Mouse (Mus musculus): ENCODE data around the gene Dolpp1.
A peak's percentile ranks its signal among the peaks of the same experiment; 100 is the strongest.

Dolpp1 gene

GRCm38 (mm10) chr2:30441518-30442497, 49.8 kb downstream of the Dolpp1 start:
- peak; percentile 83 to 92 for DNase-seq

- DNase-seq: no peak
These were observed 50.4 kb downstream of the Dolpp1 start for GRCm38 (mm10) chr2:30442498-30442890.

- DNase-seq: no peak
These were observed 51.2 kb downstream of the Dolpp1 start for GRCm38 (mm10) chr2:30443281-30443680.

GRCm38 (mm10) chr2:30444006-30444405, 52.0 kb downstream of the Dolpp1 start:
- DNase-seq: no peak

- DNase-seq: no peak
These were observed 52.4 kb downstream of the Dolpp1 start for GRCm38 (mm10) chr2:30444450-30444849.

GRCm38 (mm10) chr2:30445312-30445711, 53.3 kb downstream of the Dolpp1 start:
- DNase-seq: peak; percentile 66 to 88

- DNase-seq: peak; percentile 34 to 60
These were observed 55.1 kb downstream of the Dolpp1 start for GRCm38 (mm10) chr2:30446891-30447826.

GRCm38 (mm10) chr2:30448371-30448770, 56.3 kb downstream of the Dolpp1 start:
- no peak for DNase-seq

All from kidney, postnatal 25 days (tissue).